Mouse (Mus musculus) cortical plate, adult 2 months (tissue): ENCODE results near the gene Mgat5. TPM values are rescaled to one million over a fixed set of nuclear protein-coding genes. Genes with fewer than 3 reads are reported as not detected.

Source experiments
- H3K27ac ChIP-seq: fragments of 200-500 bp; 2 replicates; pipeline ENCODE4 v1.5.1; 2012; ENCODE audit warnings: low read length, control low read depth, inconsistent platforms; ENCODE audit not compliant: insufficient read depth
- H3K4me1 ChIP-seq: fragments of 200-500 bp; 2 replicates; pipeline ENCODE4 v1.6.1; 2011; ENCODE audit warnings: low read length; ENCODE audit not compliant: control insufficient read depth, insufficient read depth
- H3K4me3 ChIP-seq: fragments of 200-500 bp; 2 replicates; pipeline ENCODE4 v1.5.1; 2011; ENCODE audit warnings: mild to moderate bottlenecking, low read length, control low read depth; ENCODE audit not compliant: insufficient read depth
- CTCF ChIP-seq: fragments of 200-500 bp; IDR thresholded peaks from 2 replicates; pipeline ENCODE4 v1.5.1; 2011; ENCODE audit warnings: mild to moderate bottlenecking, control low read depth, low read length; ENCODE audit not compliant: insufficient read depth; ENCODE audit errors: extremely low read depth
- POLR2A ChIP-seq: fragments of 200-500 bp; IDR thresholded peaks from 2 replicates; pipeline ENCODE4 v1.6.1; 2011; ENCODE audit warnings: mild to moderate bottlenecking, low read length, control low read depth; ENCODE audit not compliant: insufficient read depth; ENCODE audit errors: extremely low read depth
- polyA plus RNA-seq: library from polyadenylated mRNA; depleted of rRNA; stranded (reverse); fragments of >200 nt; gene quantifications from 2 replicates; pipeline ENCODE4 v1.2.3, GENCODE M21; 2012

Gene Mgat5
- polyA plus RNA-seq, 1 experiment: 32.9 TPM

DNA sequence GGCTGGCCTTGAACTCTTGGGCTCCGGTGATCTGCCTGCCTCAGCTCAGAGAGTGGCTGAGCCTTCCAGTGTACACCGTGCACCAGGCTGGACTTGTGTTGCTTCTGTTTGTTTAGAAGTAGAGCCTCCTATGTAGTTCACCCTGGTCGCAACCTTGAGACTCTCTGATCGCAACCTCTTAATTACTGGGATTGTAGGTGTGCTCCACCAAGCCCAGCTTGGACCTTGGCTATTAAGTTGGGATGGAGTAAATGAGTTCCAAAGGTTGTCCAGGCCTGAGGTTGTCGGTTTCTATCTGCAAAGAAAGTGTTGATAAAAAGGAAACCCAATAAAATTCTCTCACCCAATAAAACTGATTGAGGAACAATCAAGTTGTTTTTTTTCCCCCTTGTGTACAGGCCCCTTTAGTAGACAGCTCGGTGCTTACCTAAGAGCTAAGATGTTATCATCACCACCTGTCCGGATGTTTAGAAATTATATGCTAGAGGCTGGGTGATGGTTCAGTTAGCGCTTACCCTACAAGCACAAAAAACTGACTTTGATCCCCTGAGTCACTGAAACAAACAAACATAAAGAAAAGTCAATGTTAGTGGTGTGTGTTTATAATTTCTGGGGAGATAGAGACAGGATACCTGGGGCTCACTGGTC is 9.9 kb downstream of the Mgat5 start:
- TF ChIP-seq CTCF (no peak), POLR2A (no peak)
- Histone ChIP-seq H3K27ac (no peak overlapping the region), H3K4me1 (peaks cover 6% of the 10 kb centered on the region), H3K4me3 (no peak overlapping the region)

DNA sequence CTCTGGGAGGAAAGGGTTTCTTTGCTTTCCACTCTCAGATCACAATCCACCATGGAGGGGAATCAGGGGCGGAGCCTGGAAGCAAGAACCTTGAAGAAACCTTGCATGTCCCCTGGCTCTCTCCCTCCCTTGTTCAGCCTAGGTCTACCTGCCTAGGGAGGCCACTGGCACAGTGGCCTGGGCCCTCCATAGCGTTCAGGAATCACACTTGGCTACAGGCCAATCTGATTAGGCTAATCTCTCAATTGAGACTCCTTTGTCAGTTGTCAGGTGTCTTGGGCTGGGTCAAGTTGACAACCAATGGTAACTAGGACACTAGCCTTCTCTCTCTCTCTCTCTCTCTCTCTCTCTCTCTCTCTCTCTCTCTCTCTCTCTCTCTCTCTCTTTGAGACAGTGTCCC is 12.2 kb downstream of the Mgat5 start:
- no peak overlapping the region for H3K27ac ChIP-seq
- peaks cover 6% of the 10 kb centered on the region for H3K4me1 ChIP-seq
- TF ChIP-seq CTCF: no peak
- TF ChIP-seq POLR2A: no peak
- H3K4me3 ChIP-seq: no peak overlapping the region

DNA sequence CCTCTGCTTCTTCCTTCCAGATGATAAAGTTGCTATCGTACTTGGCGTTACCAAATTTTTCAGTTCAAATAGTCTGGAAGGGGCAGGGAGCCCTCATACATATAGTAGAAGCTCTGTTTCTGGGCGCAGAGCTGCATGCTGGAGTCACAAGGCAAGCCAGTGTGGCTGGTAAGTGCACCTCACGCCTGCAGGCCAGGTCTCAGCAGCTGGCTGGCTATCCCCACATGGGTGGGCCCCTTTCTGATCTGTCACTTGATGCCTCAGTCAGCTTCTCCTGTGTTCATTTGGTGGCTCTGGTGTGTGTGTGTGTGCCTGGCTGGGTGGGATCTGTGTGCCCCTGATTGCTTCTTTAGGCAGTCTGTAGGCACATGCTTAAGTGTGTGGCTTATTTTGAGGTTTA is 12.8 kb downstream of the Mgat5 start:
- peaks cover 3% of the 10 kb centered on the region for H3K4me1 ChIP-seq
- H3K4me3 ChIP-seq: no peak overlapping the region
- no peak overlapping the region for H3K27ac ChIP-seq
- TF ChIP-seq CTCF (no peak), POLR2A (no peak)

DNA sequence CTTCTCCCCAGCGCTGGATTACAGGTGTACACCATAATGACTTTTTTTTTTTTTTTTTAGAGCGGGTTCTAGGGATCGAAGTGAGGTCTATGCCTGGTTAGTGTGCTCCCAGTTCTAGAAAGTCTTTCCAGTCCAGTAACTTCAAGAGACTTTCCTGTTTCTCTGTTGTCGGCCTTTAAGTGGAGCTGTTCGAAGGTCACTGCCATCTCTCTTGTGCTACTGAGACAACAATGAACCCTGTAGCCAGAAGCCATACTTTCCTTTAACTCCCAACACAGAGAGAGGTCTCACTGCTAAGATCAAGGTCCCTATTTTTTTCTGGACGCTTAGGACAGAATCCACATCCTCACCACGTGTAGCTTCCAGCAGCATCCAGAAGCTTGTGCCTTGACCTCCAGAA is 13.4 kb downstream of the Mgat5 start:
- Histone ChIP-seq H3K27ac (no peak overlapping the region), H3K4me3 (no peak overlapping the region), H3K4me1 (peaks cover 3% of the 10 kb centered on the region)
- no peak for TF ChIP-seq POLR2A
- TF ChIP-seq CTCF: no peak

DNA sequence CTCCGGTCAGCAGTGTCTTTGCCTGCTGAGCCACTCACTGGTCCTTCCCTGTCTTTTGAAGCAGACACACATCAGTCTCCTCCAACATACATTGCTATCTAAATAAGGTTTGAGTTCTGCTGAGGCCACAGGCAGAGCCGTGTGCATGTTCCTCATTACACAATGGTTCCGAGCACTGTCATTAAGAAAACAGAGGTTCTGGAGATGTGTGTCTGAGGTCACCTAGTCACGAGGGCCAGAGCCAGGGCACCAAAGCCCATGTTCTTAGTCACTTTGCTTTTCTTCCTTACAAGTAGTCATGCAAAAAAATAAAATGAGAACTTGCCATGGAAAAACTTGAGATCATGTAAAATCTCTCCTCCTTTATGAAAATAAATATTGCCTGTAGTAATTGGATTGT is 14.3 kb downstream of the Mgat5 start:
- Histone ChIP-seq H3K27ac (no peak overlapping the region), H3K4me3 (no peak overlapping the region), H3K4me1 (peaks cover 3% of the 10 kb centered on the region; the same call in 1 of the 2 replicates)
- TF ChIP-seq POLR2A (no peak), CTCF (no peak)

DNA sequence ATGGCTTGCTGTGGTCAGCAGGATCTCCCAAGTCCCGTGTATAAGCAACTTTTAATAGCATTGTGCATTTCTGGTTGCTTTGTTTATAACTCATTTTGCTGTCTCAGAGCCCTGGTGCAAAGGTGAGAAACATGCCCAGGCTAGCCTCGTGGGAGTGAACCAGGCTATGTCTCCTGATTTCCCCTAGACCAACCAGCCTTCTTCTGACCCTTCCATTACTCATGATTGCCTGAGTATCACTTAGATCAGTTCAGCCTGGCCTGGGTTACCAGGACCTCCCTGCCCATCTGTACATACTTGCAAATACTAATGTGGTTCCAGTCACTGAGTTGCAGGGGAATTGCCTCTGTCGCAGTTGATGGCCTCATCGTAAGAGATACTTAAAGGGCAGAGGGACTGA is 14.8 kb downstream of the Mgat5 start:
- Histone ChIP-seq H3K27ac (no peak overlapping the region), H3K4me1 (peaks cover 3% of the 10 kb centered on the region; the same call in 1 of the 2 replicates), H3K4me3 (no peak overlapping the region)
- no peak for TF ChIP-seq CTCF
- no peak for TF ChIP-seq POLR2A

DNA sequence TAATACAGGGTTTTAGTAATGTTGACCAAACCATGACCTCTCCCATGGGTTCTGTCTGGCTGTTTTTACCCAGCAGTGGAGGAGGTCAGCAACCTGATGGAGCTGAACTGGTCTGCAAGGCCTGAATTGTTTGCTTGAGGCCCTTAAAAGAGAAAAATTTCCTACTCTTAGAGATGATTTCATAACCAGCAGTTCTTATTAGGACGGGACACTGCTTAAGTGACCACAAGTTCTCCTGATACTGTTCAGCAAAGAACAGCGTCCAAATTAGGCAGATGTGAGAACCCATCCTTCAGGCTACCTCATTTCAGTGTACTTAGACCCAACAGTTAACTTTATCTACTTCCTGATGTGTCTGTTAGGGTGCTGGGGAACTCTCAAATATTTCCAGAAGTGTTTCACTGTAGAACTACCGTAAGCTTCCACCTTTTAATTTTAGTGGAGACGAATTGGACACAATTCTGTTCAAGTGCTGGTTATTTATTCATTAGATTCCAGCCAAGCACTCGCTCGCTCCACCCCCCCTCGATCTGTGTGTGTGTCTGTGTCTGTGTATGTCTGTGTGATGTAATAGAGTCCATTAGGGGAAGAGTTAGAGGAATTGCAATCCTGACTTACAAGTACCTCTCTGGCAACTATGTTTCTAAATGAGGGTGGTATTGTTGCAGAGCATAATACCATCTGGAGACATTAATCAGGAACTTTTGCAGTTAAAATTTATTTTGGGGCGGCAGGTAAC is 17.4 kb downstream of the Mgat5 start:
- H3K27ac ChIP-seq: no peak overlapping the region
- H3K4me3 ChIP-seq: no peak overlapping the region
- TF ChIP-seq POLR2A (no peak), CTCF (no peak)
- peaks cover 3% of the 10 kb centered on the region; the same call in 1 of the 2 replicates for H3K4me1 ChIP-seq

DNA sequence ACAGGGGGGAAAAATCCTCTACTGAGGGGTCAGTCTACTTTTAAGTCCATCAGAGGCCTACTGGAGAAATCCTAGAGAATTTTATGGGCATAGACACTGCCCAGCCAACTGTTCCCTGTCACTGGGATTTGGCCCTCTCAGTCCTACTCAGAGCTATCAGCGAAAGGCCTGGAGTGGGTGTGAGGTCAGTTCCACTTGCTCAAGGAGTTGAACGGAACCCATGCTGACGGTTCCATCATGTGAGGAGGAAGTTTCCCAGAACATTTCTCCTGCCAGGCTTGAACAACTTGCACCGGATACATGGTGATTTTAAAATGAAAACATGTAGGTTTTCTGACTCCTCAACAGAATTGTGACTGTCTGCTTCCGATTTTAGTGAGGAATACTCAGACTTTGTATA is 20.2 kb downstream of the Mgat5 start:
- no peak overlapping the region for H3K4me3 ChIP-seq
- no peaks in the 10 kb centered on the region for H3K4me1 ChIP-seq
- TF ChIP-seq CTCF (no peak), POLR2A (no peak)
- H3K27ac ChIP-seq: no peak overlapping the region

DNA sequence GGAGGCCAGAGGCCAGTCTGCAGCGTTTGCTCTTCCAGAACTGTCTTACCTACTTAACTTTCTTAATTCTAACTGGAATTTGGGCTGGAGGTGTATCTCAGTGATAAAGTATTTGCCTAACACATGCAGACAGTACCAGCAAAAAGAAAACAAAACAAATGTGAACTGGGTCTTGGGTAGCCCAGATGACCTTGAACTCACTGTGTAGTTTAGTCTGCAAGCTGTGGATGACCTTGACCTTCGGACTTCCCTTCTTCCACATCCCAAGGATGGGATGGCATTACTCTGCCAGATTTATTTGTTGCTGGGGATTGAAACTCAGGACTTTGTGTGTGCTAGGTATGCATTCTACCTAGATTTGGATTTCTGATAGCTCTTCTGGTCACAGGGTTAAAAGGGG is 24.2 kb downstream of the Mgat5 start:
- Histone ChIP-seq H3K4me1 (peaks cover 1% of the 10 kb centered on the region; the same call in 1 of the 2 replicates), H3K27ac (no peak overlapping the region), H3K4me3 (no peak overlapping the region)
- TF ChIP-seq POLR2A (no peak), CTCF (no peak)

DNA sequence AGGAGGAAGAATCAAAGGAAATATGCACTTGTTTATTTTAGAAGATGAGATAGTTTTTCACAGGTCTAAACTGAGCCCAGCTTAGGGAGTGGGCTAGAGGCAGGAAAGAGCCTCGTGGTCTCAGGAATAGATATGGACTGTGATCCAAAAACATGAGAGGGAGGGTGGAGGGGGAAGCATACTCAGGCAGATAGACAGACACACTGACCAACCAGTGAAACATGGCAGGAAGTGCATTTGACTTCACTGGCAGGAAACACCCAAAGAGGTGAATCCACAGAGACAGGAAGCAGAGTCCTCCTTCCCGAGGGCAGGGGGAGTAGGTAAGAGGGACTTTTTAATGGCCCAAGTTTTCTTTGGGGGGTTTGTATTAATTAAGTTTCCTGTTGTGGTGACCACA is 25.7 kb downstream of the Mgat5 start:
- TF ChIP-seq POLR2A (no peak), CTCF (no peak)
- H3K27ac ChIP-seq: no peak overlapping the region
- no peak overlapping the region for H3K4me3 ChIP-seq
- H3K4me1 ChIP-seq: peaks cover 1% of the 10 kb centered on the region; the same call in 1 of the 2 replicates
